ENCODE assay signal across 29 mouse cellular contexts in the genomic region with DNA sequence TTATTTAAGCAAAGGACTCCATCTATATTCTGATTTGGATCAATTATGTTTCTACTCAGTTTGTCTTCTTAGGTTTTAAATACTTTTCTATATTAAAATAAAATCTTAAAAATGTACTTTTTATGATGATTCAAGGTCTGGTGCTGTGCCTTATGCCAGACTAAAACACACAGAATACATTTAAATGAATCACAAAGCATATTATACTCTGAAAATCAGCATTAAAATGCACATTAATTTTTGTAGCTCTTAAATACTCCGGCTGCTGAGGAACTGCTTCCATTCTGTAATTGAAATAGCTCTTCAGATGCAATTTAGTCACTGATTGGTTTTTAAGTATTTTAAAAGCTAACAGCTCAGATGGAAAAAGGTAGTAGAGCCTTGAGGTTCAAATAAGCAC.
"Had no signal": no experiment of that assay in that cellular context is flagged by ENCODE, and none has a peak within 500 bp of the region (broad histone marks: within the 10 kb centered on the region; RNA-seq: fewer than 3 reads in every experiment).

No protein-coding gene starts in this region.

- H3K9me3 ChIP-seq: limb, embryonic 10.5 days; limb, embryonic 12.5 days; limb, embryonic 13.5 days; limb, embryonic 15.5 days; liver, embryonic 12.5 days; liver, embryonic 13.5 days; liver, embryonic 15.5 days; lung, embryonic 15.5 days; megakaryocyte, embryonic 14.5 days; midbrain, embryonic 10.5 days; midbrain, embryonic 12.5 days; midbrain, embryonic 13.5 days; midbrain, embryonic 15.5 days had no signal

- H3K27me3 ChIP-seq: limb, embryonic 12.5 days; limb, embryonic 13.5 days; limb, embryonic 15.5 days; liver, embryonic 12.5 days; liver, embryonic 13.5 days; liver, embryonic 15.5 days; lung, embryonic 15.5 days; megakaryocyte, embryonic 14.5 days; midbrain, embryonic 15.5 days had no signal

- H3K4me3 ChIP-seq: limb, embryonic 10.5 days; limb, embryonic 12.5 days; limb, embryonic 13.5 days; limb, embryonic 15.5 days; liver, embryonic 12.5 days; liver, embryonic 13.5 days; liver, embryonic 15.5 days; lung, embryonic 15.5 days; megakaryocyte, embryonic 14.5 days; midbrain, embryonic 10.5 days; midbrain, embryonic 12.5 days; midbrain, embryonic 13.5 days; midbrain, embryonic 15.5 days; myocyte had no signal

- H3K27ac ChIP-seq: limb, embryonic 10.5 days; limb, embryonic 12.5 days; limb, embryonic 13.5 days; limb, embryonic 15.5 days; liver, embryonic 12.5 days; liver, embryonic 13.5 days; liver, embryonic 14.5 days; liver, embryonic 15.5 days; lung, embryonic 15.5 days; macrophage; midbrain, embryonic 10.5 days; midbrain, embryonic 12.5 days; midbrain, embryonic 13.5 days; midbrain, embryonic 15.5 days had no signal

- H3K4me1 ChIP-seq: liver, embryonic 12.5 days; liver, embryonic 13.5 days; liver, embryonic 15.5 days; lung, embryonic 15.5 days; megakaryocyte, embryonic 14.5 days had no signal

- H3K4me2 ChIP-seq: limb, embryonic 12.5 days; limb, embryonic 13.5 days; limb, embryonic 15.5 days; liver, embryonic 11.5 days; liver, embryonic 12.5 days; liver, embryonic 13.5 days; liver, embryonic 15.5 days; lung, embryonic 14.5 days; lung, embryonic 15.5 days; midbrain, embryonic 11.5 days; midbrain, embryonic 12.5 days; midbrain, embryonic 13.5 days; midbrain, embryonic 15.5 days had no signal

- H3K9ac ChIP-seq: limb, embryonic 12.5 days; limb, embryonic 13.5 days; limb, embryonic 15.5 days; liver, embryonic 12.5 days; liver, embryonic 13.5 days; liver, embryonic 14.5 days; liver, embryonic 15.5 days; liver, postnatal 0 days; lung, embryonic 14.5 days; lung, embryonic 15.5 days; midbrain, embryonic 12.5 days; midbrain, embryonic 13.5 days; midbrain, embryonic 15.5 days had no signal

- ATAC-seq: liver, embryonic 12.5 days; liver, postnatal 0 days; lung, postnatal 0 days had no signal

- H3K36me3 ChIP-seq: limb, embryonic 10.5 days; limb, embryonic 12.5 days; limb, embryonic 13.5 days; limb, embryonic 15.5 days; liver, embryonic 12.5 days; liver, embryonic 13.5 days; liver, embryonic 15.5 days; lung, embryonic 15.5 days; midbrain, embryonic 10.5 days; midbrain, embryonic 12.5 days; midbrain, embryonic 13.5 days; midbrain, embryonic 15.5 days had no signal

- DNase-seq: left cerebral cortex, postnatal 4 days; liver; liver, embryonic 13.5 days; liver, postnatal 0 days; lung, adult 18-20 months; lung, adult 2 months; lung, postnatal 10 days; lung, postnatal 14 days; lung, postnatal 36 days; lung, postnatal 4 days had no signal
